Mouse (Mus musculus) kidney, adult 2 months (tissue): Measurements from ENCODE around the gene Arhgap9. TPM values are rescaled to one million over a fixed set of nuclear protein-coding genes. Genes with fewer than 3 reads are reported as not detected.

ENCODE experiments used
- DNase-seq: peaks from one replicate; pipeline ENCODE4 v3.0.0; 2021
- H3K27ac ChIP-seq: fragments of 200-500 bp; 2 replicates; pipeline ENCODE4 v1.5.1; 2012; ENCODE audit warnings: low read depth, low read length, control low read depth, inconsistent platforms; ENCODE audit not compliant: insufficient read depth
- H3K27me3 ChIP-seq: fragments of 200-500 bp; replicated peaks from 2 replicates; pipeline ENCODE4 v1.6.1; 2012; ENCODE audit warnings: mild to moderate bottlenecking, moderate library complexity, low read length, inconsistent platforms; ENCODE audit not compliant: control insufficient read depth, insufficient read depth
- H3K36me3 ChIP-seq: fragments of 200-500 bp; 2 replicates; pipeline ENCODE4 v1.6.1; 2012; ENCODE audit warnings: mild to moderate bottlenecking, moderate library complexity, low read length, inconsistent platforms; ENCODE audit not compliant: control insufficient read depth, insufficient read depth
- H3K4me1 ChIP-seq: fragments of 200-500 bp; 2 replicates; pipeline ENCODE4 v1.6.1; 2011; ENCODE audit warnings: low read length; ENCODE audit not compliant: control insufficient read depth, insufficient read depth
- H3K4me3 ChIP-seq: fragments of 200-500 bp; 2 replicates; pipeline ENCODE4 v1.5.1; 2011; ENCODE audit warnings: mild to moderate bottlenecking, low read depth, low read length, control low read depth; ENCODE audit not compliant: insufficient read depth
- CTCF ChIP-seq: fragments of 200-500 bp; conservative IDR thresholded peaks from 2 replicates; pipeline ENCODE4 v1.5.1; 2011; ENCODE audit warnings: low read depth, mild to moderate bottlenecking, control low read depth, low read length, moderate library complexity, mixed read lengths; ENCODE audit not compliant: insufficient read depth, insufficient read length
- POLR2A ChIP-seq: fragments of 200-500 bp; IDR thresholded peaks from one replicate; pipeline ENCODE4 v1.6.1; 2011; ENCODE audit warnings: low read depth, low read length, control low read depth
- WGBS: fragments of 180-500 bp; shearing (Covaris S2); methylation state at CpG from one replicate; pipeline ENCODE4 v1.1.7; 2018; 5-methylcytosine and 5-hydroxymethylcytosine counted together
- polyA plus RNA-seq: library from polyadenylated mRNA; depleted of rRNA; stranded (reverse); fragments of >200 nt; gene quantifications from 2 replicates; pipeline ENCODE4 v1.2.3, GENCODE M21; 2012

The Arhgap9 gene
- polyA plus RNA-seq, 1 experiment: 6.0 TPM

DNA sequence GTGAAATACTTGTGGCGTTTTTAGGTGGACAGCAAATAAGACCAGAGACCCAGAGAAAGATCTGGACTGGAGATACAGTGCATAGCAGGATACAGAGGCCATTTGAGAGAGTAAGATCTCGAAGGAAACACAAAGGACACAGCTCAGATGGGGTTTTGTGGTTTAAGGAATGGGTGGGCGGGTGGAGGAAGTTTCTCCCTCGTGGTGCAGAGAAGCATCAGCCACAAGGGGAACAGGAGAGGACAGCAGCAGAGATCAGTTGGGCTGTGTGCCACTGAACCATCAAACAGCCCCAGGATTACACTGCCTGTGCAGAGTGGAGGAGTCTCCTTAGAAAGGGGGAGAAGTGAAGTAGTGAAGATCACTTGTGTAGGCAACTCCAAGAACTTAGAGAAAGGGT is 3.8 kb upstream of the Arhgap9 start:
- DNase-seq: no peak
- WGBS: 44% methylated on average over 4 of the region's 4 CpGs
- H3K4me3 ChIP-seq: no peak overlapping the region

DNA sequence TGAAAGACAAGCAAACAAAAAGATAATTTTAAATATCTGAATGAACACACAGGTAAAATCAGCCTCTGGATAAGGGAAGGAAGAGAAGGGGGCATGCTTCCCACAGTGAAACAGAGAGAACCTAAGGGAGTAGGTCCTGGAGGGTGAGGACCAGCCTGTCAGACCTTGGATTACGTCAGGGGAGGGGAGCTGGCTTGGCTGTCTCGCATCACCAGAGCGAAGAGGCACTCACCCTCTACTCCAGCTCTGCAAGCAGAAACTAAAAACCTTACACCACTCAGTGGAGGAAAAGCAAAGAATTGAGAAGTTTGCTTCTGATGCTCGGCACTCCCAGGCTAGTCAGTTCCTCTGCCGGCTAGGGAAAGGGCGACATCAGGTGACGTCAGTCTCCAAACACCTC is 1.8 kb upstream of the Arhgap9 start:
- H3K27me3 ChIP-seq: no peaks in the 10 kb centered on the region
- H3K27ac ChIP-seq: no peak overlapping the region
- no peak overlapping the region for H3K4me3 ChIP-seq
- no peak for DNase-seq
- no peaks in the 10 kb centered on the region for H3K4me1 ChIP-seq
- TF ChIP-seq CTCF: no peak
- TF ChIP-seq POLR2A: no peak
- no peaks in the 10 kb centered on the region for H3K36me3 ChIP-seq
- 37% methylated on average over 7 of the region's 7 CpGs for WGBS

More for the DNA sequence above, 3.8 kb upstream of the Arhgap9 start:
- TF ChIP-seq POLR2A: no peak
- TF ChIP-seq CTCF: no peak
- H3K4me1 ChIP-seq: no peaks in the 10 kb centered on the region
- no peaks in the 10 kb centered on the region for H3K36me3 ChIP-seq
- no peak overlapping the region for H3K27ac ChIP-seq
- H3K27me3 ChIP-seq: no peaks in the 10 kb centered on the region

DNA sequence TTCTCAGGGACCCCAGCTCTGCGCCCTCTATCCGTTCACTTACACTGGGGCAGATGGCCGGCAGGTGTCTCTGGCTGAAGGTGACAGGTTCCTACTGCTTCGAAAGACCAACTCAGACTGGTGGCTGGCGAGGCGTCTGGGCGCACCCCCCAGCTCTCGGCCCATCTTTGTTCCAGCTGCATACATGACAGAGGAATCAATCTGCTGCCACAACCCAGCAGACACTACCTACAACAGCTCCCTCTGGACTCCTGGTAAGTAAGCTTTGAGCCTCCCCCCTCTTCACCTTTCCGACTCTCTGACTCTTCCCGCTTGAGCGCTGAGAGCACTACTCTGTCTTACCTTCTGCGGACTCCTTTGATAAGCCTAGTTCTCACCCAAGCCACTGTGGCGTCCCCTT is 414 bp downstream of the Arhgap9 start:
- Histone ChIP-seq H3K27ac (no peak overlapping the region), H3K4me3 (no peak overlapping the region), H3K27me3 (peaks cover 2% of the 10 kb centered on the region; the same call in 1 of the 2 replicates), H3K36me3 (no peaks in the 10 kb centered on the region), H3K4me1 (no peaks in the 10 kb centered on the region)
- 72% methylated on average over 13 of the region's 13 CpGs for WGBS
- no peak for TF ChIP-seq CTCF
- no peak for TF ChIP-seq POLR2A
- no peak for DNase-seq

DNA sequence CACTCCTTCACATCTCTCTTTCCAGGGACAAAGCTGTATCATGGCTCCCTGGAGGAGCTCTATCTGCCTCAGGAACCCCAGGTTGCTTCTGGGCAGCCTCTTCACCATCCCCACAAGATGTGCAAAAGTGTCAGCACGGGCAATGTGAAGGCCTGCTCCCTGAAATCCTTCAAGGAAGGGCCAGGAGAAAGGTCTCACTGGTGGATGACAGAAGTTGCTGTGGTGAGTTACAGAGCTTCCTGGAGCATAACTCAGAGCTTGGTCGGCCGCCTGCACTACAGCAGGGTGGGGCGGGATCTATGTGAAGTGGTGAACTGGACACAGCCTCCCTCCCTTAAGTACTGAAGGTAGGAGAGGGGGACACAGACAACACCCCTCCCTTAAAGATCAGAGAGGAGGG is 905 bp downstream of the Arhgap9 start:
- Histone ChIP-seq H3K27ac (no peak overlapping the region), H3K4me1 (no peaks in the 10 kb centered on the region), H3K36me3 (no peaks in the 10 kb centered on the region), H3K27me3 (peaks cover 2% of the 10 kb centered on the region; the same call in 1 of the 2 replicates), H3K4me3 (no peak overlapping the region)
- TF ChIP-seq POLR2A (no peak), CTCF (no peak)
- DNase-seq: no peak
- WGBS: 66% methylated on average over 4 of the region's 4 CpGs

DNA sequence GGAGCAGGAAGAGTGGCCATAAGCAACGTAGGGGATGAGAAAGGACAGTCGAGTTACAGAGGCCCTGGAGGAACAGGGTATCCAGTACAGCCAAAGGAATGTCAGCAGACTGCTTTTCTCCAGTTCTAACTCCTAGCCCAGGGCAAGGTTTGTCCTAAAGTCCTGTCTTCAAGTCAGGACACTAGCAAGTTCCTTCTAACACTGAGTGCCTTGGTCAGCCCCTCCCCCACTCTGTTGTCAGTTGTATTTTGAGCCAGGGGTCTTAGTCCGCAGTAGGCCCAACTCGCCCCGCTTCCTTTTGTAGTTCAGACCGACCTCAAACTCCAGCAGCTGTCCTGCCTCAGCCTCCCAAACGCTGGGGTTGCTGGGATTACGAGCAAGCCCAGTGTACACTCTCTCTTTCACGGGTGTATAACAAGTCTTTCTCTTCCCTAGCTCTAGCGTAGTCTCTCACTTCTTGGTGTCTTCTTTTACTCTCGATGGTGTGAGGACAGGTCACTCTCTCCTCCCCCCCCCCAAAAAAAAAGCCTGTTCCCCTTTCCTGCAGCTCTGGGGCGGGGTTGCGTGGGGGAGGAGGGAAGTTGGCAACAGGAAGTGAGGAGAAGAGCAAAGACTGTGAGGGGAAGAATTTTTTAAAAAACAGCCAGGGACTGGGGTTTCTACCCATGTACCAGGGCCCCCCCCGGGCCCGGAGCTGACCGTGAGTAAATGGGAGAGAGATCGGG is 1.5 kb downstream of the Arhgap9 start:
- WGBS: 65% methylated on average over 17 of the region's 17 CpGs
- Histone ChIP-seq H3K4me3 (no peak overlapping the region), H3K27ac (no peak overlapping the region; the same call in 1 of the 2 replicates), H3K36me3 (no peaks in the 10 kb centered on the region), H3K27me3 (peaks cover 2% of the 10 kb centered on the region; the same call in 1 of the 2 replicates), H3K4me1 (no peaks in the 10 kb centered on the region)
- peak; percentile 13 for DNase-seq
- TF ChIP-seq POLR2A (no peak), CTCF (no peak)

DNA sequence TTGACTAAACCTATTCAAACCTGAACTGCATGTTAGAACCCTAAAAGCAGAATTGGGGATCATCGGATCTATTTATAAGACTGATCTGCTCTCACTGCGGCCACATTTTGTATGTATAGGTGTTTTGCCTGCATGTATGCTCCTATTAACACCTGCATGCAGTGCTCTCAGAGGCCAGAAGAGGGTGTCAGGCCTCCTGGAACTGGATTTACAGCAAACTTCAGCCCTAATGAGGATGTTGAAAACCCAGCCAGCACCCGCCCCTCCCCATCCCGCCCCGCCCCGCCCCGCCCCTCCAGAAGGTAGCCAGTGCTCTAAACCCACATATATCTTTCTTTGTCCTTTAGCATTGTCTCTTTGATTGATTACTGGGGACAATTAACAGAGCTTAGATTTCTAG is 2.7 kb downstream of the Arhgap9 start:
- Histone ChIP-seq H3K36me3 (no peaks in the 10 kb centered on the region), H3K27me3 (peaks cover 2% of the 10 kb centered on the region; the same call in 1 of the 2 replicates), H3K4me1 (no peaks in the 10 kb centered on the region), H3K4me3 (no peak overlapping the region), H3K27ac (no peak overlapping the region)
- TF ChIP-seq CTCF: peak; percentile 65
- TF ChIP-seq POLR2A: no peak
- WGBS: 13% methylated on average over 7 of the region's 7 CpGs
- DNase-seq: peak; percentile 64

DNA sequence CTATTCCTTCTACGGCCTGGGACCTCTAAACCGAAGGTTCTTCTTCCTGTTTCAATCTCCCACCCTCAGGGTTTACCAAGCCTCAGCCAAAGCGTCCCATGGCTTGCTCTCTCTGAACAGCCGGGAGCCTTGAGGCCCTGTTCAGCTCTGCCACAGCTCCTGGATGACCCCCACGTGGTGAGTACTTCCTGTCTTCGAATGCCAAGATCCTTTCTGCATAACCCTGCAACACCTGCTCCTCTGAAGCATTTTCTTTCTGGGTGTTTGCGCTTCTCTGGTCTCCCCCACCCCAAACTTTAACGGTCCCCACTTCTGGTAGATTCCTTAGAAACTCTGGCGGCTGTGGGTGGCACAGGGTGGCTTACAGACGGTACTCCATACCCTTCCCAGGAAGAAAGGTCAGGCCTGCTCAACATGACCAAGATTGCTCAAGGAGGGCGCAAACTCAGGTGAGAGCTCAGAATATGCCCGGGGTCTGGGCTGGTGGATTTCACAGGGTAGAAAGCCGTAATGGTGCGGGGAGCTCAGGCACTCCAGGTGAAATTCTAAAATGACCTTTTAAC is 3.8 kb downstream of the Arhgap9 start:
- Histone ChIP-seq H3K4me3 (no peak overlapping the region), H3K4me1 (no peaks in the 10 kb centered on the region), H3K27ac (no peak overlapping the region), H3K36me3 (no peaks in the 10 kb centered on the region), H3K27me3 (peaks cover 2% of the 10 kb centered on the region; the same call in 1 of the 2 replicates)
- DNase-seq: no peak
- 52% methylated on average over 14 of the region's 14 CpGs for WGBS
- TF ChIP-seq POLR2A: no peak
- TF ChIP-seq CTCF: no peak
